Mouse (Mus musculus) T-cell, adult 66 days (primary cell): ENCODE data around the gene Olfr168. TPM values are rescaled to one million over a fixed set of nuclear protein-coding genes. Genes with fewer than 3 reads are reported as not detected.

Experiments used
- total RNA-seq, 2 experiments: library from RNA; stranded (reverse); gene quantifications; 3 replicates in 1 of 2; 4 replicates in 1 of 2; pipeline ENCODE4 v1.2.4; 2023

Olfr168 gene
- total RNA-seq = not detected

GRCm38 (mm10) chr16:19535455-19535854, at the start of gene Olfr168:
Gene Olfr168 (minus strand): TSS chr16:19535555.

DNA sequence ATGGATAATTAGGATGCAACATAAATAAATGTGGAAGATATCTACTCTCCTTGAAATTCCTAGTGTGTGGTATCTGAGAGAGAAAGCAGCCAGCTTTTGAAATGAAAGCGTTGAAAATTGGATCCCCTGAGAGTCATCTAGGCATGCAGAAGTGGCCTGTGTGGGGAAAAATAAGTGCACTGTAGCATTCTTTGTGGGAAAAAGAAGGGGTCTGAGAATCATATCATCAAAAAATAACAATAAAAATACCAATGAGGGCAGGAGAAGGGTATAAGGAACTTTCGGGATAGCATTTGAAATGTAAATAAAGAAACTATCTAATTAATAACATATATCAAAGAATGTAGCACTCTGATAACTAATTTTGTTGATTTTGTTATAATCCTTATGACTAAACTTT, 36.4 kb upstream of the Olfr168 start, which contains the start of gene Olfr169:
Olfr169 (minus strand) TSS at position 101 of the 400 bp plus-strand sequence.

DNA sequence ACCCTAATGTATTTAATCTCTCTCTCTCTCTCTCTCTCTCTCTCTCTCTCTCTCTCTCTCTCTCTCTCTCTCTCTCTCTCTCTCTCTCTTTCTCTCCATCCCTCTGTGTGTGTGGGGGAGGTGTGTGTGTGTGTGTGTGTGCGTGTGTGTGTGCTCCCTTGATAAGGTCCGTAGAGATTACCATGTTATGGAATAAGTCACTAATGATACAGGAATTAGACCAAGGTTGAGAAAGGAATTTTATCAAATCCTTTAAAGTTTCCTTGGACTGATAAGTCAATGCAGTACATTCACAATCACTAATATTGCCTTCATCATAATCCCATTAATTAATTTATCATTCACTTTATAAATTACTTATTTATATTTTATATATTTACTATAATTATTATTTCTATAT, 13.2 kb downstream of the Olfr168 start, which contains the start of gene Olfr167:
Olfr167 (minus strand) TSS at position 101 of the 400 bp plus-strand sequence.

GRCm38 (mm10) chr16:19483394-19483793, 52.0 kb downstream of the Olfr168 start, which contains the start of gene Olfr166:
Gene Olfr166 (plus strand): TSS chr16:19483694.

Other genes starting within 250 kb of the Olfr168 start
- not detected for gene Olfr164, start 221.5 kb downstream of the Olfr168 start, total RNA-seq
- not detected for gene Olfr165, start 112.4 kb downstream of the Olfr168 start, total RNA-seq
- gene Olfr166, start 51.9 kb downstream of the Olfr168 start, total RNA-seq = not detected
- not detected for gene Olfr167, start 13.3 kb downstream of the Olfr168 start, total RNA-seq
- gene Olfr169, start 36.3 kb upstream of the Olfr168 start, total RNA-seq = not detected
- not detected for gene Olfr170, start 76.3 kb upstream of the Olfr168 start, total RNA-seq
- gene Olfr171, start 94.4 kb upstream of the Olfr168 start, total RNA-seq = not detected
- gene Lamp3, start 170.8 kb upstream of the Olfr168 start, total RNA-seq = not detected
- gene B3gnt5, start 224.7 kb upstream of the Olfr168 start, total RNA-seq = 10 to 100 TPM; 15.8 to 21.2 TPM